Mouse (Mus musculus): ENCODE measurements around the gene Tmem51.
"Not testable (repeated sequence)": the region's sequence is repeated elsewhere in the genome, so short reads cannot be mapped to it uniquely, and the experiment has no call there.

The Tmem51 gene

DNA sequence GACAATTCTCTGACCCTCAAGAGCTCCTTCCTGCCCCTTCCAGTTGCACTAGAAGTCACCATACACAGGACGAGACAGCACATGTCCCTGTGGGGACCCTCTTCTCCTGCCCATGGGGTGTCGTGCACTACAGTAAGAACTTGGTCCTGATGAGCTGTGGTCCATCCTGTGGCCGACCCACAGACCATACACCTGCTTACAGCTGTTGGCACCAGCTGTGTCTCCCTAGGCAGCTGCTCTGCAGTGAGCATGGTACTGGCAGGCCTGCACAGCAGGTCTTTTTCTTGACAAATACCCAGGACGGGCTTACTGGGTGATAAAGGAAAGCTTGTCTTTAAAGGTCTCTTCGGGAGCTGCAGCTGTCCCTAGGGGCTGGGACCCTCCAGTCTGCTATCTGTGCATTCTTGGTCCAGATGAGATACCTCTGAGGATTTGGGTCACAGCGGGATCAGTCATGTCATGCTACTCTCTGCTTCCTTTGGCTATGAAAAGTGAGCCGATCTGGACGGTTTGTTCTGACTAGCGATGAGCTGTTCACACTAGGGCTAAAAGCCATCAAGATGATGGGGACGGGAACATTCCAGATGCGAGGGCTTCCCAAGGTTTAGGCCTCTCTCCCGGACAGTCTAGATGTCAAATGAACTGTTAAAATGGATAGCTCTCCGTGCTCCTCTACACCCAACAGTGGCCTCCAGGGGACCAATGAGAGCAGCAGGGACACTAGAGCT is 24.8 kb downstream of the Tmem51 start:
- DNase-seq (ENCODE audit: low read depth) = no peak

DNA sequence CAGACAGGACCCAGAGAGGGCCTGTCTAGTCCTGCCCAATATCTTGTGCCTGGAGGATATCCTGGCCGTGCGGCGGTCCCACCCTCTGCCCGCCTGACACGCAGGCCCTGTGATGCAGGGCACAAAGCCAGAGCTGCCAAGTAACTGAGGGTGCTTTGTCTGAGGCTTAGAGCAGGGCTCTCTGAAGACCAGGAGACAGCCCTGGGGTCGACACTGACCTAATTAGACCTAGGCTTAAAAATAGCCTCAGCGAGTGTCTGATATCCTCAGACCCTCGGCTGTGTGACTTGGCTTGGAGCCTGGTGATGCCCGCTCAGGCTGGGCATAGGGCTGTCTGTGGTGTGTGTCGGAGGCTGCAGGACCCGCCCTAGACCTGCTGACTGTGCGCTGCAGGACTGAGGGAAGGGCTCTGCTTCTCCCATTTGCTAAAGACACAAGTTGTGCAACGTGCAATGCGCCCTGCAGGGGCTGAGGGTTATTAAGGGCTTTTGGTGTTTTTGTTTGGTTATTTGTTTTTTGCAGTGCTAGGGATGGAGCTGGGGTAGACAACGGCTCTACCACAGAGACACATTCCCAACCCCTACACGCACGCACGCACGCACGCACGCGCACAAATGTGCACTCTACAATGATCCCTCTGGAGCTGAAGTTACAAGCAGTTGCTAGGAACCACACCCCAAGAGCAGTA is 26.4 kb downstream of the Tmem51 start:
- DNase-seq (ENCODE audit: low read depth) = no peak

DNA sequence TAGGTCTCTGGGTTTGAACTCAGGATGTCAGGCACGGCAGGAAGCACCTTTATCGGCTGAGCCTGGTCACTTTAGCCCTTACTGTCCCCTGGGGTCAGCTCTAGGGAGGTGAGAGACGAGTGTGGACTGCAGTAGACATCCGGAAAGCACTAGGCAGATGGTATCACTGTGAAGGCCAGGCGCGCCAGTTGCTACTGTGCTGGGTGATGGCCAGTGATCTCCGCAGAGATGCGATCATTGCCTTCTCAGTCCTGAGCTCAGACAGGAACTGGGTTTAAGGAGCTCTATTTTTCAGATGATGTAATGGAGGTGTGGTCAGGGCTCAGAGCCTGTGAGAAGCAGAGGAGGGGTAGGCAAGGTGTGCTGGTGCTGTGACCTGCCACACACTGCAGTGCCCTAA is 28.5 kb downstream of the Tmem51 start:
- DNase-seq (ENCODE audit: low read depth) = no peak

DNA sequence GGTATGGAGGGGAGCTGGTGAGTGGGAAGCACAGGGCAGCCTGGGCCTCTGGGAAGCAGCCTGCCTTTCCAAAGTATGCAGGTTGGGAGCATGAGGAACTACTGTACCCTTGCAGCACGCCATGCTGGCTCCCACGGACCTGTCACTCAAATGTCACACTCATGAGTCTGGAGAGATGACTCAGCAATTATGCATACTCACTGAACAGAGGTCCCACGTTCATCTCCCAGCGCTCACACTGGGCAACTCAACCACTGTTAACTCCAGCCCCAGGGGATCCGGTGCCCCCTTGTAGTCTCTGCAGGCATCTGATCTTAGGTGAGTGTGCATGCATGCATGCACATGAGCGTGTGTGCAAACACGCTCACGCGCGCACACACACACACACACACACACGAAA is 29.5 kb downstream of the Tmem51 start:
- no peak for DNase-seq (ENCODE audit: low read depth)

DNA sequence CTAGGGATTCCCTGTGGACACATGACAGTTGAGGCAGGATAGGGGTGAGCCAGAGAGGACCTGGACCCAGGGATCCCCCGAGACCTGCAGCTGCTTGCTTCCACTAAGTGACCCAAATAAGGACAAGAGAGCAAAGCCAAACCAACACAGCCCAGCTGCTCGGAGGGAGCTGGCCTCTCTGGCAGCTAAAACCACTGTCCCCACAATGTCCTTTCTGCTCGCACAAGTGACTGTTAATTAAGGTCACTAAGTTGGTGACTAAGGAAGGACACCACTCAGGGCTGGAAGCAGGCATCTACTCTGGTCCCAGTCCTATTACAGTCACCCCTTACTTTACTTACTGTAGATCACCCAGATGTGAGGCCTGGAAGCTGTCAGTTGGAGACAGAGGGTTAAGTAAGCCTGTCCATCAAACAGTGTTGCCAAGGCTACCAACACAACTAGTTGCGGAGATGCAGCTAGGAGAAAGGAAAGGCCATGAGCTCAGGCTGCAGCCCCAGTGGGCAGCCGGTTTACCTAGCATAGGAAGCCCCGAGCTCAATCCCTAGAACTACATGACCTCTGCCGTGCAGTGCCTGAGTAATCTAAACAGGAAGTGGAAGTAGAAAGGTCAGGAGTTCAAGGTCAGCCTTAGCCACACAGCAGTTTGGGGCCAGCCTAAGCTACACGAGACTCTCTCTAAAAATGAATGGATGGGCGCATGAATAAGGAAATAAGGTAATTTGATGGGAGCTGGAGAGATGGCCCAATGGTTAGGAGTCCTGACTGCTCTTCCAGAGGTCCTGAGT is 30.2 kb downstream of the Tmem51 start:
- DNase-seq (ENCODE audit: low read depth) = no peak

DNA sequence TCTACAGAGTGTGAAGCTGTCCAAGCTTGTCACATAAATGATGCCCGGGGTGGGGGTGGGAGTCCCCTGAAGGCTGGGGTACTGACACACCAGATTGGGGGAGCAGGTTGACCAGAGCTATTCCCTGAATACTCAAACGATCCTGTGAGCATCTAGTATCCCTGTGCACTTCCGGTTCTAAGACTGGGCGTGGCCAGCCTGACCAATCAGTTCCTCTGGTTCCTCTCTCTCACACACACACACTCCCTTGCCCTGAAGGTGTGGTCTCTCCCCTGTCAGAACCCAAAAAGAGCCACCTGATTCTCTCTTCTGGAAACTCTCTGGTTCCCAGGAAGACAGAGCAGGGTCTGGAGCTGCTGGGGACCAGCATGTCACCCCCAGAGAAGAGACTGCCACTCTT is 30.8 kb downstream of the Tmem51 start:
- no peak for DNase-seq (ENCODE audit: low read depth)

DNA sequence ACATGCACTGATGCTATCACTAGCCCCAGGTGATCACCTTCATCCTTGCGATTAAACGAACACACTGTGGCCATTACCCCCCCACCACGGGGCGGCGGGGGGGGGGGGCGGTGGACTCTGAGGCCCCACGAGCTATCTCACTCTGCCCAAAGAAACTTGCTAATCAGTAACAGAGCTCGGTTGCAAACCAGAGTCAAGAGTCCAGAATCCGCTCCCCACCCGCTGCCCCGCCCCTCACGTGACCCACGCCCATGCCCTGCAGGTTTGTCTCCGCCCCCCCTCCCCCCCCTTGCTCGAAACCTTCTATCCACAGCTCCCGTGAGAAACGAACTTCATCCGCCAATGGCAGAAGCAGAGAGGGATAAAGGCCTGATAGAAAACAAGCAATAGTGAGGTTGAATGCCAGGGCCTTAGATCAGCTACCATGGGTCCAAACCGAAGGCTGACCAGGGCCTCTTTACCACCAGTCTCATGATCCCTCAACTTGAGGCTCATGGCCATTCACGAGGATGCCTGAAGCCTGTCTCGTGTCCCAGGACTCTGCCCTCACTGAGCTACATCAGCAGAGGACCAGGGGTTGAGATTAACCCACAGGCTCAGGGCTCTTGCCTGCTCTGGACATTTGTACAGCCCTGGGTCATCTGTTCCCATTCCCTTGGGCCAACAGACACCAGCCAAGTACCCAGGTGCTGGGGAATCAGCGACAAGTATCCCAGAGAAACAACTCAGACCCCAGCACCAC is 31.5 kb downstream of the Tmem51 start:
- DNase-seq (ENCODE audit: low read depth) = no peak

DNA sequence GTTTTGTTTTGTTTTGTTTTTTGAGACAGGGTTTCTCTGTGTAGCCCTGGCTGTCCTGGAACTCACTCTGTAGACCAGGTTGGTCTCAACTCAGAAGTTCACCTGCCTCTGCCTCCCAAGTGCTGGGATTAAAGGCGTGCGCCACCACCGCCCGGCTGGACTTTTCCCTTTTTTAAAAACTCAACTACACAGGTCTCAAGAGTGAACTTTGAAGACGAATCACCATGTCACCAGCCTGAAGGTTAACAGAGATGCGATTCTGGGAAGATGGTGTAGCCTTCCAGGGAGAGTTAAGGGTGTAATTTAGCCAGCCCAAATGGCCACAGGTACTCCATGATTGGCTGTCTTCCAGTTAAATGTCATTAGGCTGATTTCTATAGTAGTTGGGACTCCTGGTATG is 32.2 kb downstream of the Tmem51 start:
- DNase-seq (ENCODE audit: low read depth) = not testable (repeated sequence)

DNA sequence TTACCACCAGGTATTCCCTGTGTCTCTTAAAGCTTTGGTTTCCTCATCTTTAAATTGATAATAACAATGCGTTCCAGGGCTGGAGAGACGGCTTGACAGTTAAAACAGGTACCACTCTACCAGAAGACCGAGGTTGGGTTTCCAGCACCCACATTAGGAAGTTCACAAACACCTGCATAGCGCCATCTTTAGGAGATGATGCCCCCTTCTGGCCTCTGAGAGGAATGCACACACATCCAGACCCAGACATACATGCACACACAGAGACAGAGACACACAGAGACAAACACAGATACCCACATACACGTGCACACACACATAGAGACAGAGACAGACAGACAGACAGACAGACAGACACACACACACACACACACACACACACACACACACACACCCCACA is 34.1 kb downstream of the Tmem51 start:
- no peak for DNase-seq (ENCODE audit: low read depth)

DNA sequence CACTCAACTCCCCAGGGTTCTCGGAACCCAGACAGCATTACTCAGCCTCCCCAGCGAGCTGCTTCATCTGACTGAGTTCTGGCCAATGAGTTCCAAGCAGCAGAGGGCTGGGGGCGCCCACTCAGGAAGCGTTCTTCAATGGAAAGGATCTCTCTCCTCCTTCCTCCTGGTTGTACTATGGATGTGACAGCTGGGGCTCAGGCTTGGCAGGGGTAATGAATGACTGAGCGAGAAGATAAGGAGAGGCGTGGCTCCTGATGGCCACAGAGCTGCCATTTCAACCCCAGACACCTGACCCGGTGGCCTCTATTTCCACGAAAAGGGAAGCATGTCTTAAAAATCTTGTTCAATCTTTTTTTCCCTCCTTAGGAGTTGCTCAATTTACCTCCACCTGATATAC is 35.7 kb downstream of the Tmem51 start:
- DNase-seq (ENCODE audit: low read depth) = no peak

DNA sequence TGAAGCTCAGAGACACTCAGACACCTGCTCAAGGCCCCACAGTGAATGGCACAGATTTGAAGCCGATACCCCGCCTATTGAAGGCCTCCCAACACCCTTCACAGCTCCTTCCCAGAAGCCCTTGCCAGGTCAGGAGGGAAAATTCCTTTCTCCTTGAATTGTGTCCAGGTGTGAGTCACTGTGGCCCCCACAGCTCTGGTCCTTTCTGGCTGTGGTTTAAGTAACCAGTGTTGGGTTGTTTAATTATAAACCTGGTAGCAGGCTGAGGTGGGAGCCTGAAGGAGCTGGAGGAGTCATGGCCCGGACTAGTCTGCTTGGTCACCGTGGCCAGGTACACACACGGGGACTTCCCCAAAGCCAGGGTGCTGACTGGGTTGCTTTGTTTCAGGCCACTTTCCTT is 37.1 kb downstream of the Tmem51 start:
- no peak for DNase-seq (ENCODE audit: low read depth)

DNA sequence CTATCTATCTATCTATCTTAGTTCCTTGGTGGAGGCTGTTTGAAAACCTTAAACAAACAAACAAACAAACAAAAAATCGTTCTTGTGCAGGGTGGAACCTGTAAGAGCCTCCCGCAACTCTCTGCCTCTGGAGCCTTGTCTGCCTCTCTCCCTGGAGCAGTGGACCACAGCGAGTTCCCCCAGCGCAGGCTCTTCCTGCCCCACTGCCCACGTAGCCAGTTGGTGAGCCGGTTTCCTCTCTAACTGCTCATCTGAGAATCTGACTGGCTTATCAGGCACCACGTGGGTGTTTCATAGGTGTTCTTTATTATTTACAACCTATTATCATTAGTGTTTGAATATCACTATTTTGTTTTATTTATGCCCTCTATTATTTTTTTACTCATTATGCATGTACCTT is 37.6 kb downstream of the Tmem51 start:
- no peak for DNase-seq (ENCODE audit: low read depth)

DNA sequence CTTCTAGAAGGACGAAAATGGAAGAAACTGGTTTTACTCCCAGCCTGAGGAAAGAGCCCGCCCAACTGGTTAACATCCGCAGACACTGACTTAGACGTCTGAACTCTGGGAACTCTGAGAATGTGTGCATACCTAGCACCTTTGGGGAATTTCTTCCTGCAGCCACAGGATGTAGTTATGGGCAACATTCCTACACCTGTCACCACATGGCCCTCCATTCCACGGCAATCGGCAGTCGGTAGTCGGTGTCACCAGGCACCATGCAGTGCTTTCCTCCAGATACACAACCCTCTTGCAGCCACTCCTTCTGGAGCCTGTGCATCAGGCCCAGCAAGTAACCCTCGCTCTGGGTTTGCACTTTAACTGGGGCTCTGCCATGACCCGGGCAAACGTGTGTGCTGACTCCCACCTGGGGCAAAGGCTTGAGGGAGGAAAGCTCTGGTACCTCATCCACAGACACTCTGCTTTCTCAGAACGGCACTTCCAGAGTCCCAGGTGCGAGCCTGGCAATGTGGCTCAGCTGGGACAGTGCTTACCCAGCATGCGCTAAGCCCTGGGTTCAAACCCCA is 38.4 kb downstream of the Tmem51 start:
- DNase-seq (ENCODE audit: low read depth) = no peak

DNA sequence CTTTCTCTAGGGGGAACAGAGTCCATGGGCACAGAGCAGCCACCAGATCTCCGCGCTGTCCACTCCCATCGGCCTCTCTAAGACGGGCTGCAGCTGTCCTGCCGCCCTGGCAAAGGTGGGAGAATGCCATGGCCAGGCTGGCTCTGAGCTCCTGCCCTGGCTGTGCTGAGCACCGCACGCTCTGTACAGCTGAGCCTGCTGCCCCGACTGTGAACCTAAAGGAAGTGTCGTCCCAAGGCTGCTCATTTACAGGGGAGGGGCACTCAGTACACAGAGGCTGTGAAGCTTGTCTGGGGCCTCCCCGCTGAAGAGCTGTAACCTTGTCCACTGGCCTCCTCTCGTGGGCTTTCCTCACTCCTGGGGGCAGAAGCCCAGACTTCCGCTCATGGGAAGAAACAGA is 39.7 kb downstream of the Tmem51 start:
- DNase-seq (ENCODE audit: low read depth) = no peak

DNA sequence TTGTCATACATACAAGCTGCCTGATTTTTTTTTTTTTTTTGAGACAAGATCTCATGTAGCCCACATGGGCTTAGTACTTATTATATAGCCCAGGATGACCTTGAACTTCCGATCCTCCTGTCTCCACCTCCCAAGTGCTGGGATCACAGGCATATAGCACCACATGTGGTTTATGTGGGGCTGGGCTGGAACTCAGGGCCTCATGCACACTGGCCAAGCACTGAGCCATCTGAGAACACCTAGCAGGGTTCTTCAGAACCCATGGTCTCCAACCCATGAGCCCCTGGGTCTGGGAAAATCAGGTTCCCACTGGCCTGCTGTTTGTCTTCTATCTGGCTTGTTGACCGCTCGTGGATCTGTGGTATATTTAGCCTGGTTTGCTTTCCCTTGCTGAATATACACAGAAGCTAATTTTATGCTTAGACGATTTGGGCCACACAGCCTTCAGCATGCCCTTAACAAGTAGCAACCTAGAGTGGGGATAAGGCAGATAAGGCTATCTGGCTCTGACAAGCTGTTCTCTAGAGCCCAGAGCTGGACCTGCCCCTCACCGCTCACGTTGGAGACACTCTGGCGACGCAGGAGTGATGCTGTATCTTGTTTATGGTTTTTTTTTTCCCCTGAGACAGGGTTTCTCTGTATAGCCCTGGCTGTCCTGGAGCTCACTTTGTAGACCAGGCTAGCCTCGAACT is 44.3 kb downstream of the Tmem51 start:
- DNase-seq (ENCODE audit: low read depth) = no peak

DNA sequence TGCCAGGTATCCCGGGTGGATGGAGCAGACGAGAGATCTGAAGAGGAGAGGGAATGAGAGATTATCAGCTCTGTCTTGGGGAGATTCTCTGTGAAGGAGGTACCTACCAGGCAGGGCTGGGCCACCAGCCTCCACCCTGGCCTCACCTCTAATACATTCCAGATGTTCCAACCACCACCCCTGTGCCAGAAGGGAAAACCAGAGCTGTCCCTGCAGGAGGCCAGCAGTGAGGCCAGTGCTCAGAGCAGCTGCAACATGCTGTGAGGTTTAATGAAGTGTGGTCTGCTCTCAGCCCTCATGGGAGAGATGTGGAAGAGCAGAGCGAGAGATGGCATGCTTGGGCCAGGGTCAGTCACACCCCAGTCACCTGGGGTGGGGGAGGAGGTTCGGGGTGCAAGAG is 46.2 kb downstream of the Tmem51 start:
- DNase-seq (ENCODE audit: low read depth) = no peak

DNA sequence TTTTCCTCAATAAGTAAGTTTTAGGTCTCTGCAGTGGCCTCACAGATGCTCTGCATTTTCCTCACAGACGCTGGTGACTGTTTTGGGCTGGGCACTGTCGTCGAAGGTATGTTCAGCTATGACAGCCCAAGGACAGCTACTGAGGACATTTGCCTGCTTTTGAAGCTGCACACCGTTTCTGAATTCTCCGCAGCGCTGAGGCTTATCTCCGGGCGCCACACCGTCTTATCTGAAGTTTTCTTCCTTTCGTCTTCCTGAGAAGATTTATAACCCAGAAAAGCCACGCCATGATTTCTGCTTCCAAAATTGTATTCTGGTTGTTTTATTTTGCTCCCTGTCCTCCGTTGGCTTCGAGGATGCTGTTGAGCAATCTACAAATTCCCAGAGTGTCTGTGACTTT is 55.6 kb downstream of the Tmem51 start:
- no peak for DNase-seq (ENCODE audit: low read depth)

DNA sequence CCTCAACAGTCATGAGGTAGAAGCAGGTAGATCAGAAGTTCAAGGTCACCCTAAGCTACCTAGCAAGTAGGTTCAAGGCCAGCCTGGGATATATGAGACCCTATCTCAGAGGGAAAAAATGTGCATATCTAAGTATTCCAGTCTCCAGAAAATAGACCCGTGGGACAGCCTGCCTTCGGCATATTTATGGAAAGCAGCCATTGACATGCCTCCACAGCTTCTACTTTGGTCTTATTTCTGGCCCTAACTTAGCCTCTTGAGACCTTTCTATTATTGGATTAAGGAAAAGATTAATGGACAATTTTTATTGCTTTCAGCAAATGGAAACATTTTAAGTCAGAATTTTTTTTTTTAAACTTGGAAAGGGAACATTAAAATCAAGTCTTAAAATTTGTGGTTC is 57.1 kb downstream of the Tmem51 start:
- no peak for DNase-seq (ENCODE audit: low read depth)

DNA sequence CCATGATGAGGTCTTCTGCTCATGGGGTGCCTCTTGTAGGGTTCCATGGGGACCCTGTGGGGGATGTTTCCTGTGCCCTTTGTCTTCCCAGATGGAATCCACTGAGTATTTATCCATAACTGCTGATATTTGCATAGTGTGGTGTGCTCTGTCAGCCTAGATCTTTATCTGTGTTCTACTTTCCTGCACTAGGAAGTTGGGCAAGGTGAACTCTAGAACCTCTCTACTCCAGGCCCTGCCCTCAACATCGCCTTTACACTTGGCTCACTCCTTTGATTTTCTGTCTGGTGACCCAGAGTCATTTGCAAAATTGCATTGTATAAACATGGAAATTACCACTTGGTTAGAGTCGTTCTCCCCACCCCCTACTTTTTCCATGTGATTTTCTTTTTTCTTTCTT is 59.6 kb downstream of the Tmem51 start:
- no peak for DNase-seq (ENCODE audit: low read depth)

DNA sequence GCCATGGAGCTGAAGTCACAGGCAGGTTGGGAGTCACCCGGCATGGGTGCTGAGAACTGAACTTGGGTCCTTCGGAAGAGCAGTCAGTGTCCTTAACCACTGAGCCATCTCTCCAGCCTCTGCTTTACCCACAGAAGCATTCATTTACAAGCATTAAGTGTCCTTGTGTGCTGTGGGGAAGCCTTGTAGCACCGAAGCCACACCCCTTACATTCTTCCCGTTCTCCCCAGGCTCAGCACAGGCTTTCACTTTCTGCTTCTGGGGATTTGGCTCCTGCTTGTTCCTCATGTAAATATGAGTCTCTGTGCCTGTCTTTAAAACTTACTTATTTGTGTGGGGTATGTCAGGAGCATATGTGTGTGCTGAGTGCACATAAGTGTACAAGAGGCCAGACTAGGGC is 60.9 kb downstream of the Tmem51 start:
- DNase-seq (ENCODE audit: low read depth) = no peak

DNA sequence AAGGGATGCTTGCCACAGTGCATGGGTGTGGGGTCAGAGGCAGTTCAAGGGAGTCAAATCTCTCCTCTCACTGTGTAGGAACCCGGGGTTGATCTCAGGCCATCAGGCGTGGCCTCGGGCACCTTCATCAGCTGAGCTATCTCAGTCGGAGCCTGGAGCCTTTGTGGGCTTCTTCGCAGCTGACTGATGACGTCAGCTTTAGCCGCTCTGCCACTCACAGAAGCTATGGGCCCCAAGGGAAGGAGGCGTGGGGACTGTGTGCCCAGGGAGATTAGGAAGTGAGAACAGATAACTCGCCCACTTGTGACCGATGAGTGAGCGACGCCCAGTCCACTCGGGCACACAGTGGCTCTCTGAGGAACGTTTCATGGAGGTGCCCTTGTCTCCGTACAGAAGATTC is 66.4 kb downstream of the Tmem51 start:
- no peak for DNase-seq (ENCODE audit: low read depth)

Data from c-Kit-positive CD71-negative TER-119-negative erythroid progenitor cells, embryonic 14.5 days (primary cell).